ENCODE assay signal across 8 mouse cellular contexts in the genomic region with DNA sequence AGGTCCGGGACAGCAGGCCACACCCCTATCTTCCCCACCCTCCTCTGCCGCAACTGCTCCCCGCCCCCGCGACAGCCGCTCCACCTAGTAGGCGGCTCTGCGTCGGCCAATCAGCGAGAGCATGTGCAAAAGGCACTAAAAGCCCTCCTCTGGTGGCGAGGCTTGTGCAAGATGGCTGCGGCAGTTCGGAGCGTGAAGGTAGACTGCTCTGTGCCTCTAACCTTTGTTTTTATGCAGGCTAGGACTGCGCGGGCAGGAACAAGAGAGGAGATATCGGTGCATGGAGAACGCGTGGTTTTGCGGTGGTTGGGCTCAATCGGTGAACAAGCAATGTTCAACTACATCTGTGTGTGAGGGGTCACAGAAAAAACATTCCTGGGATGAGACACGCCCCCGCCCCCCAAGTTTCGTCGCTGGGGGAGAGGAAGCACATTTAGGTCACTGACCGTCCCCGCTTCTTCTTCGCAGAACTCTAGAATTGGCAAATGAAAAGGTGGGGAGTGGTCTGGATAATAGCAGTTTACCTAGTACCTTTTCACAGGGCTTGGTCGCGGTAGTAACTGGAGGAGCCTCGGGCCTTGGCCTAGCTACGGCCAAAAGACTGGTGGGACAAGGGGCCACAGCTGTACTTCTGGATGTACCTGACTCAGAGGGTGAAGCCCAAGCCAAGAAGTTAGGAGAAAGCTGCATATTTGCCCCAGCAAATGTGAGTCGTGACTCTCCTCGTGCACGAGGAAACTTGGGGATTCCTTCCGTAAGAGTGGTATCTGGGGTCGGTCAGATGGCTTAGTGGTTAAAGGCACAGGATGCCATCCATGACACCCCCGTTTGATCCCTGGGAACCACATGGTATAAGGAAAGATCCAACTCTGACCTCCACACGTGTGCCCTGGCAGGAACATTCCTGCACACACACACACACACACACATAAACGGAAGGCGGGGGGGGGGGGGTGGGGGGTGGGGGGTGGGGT. TPM values are rescaled to one million over a fixed set of nuclear protein-coding genes. Genes with fewer than 3 reads are reported as not detected.
DNase-seq lines count a peak whose midpoint lies in the region; ATAC-seq and TF ChIP-seq lines count a peak whose summit lies in the region.

Gene Hsd17b10, plus strand, starts transcription at position 109 of the 974 bp plus-strand sequence.

- H3K4me2 ChIP-seq in hindbrain, embryonic 14.5 days (replicated peaks) = peak within 1 kb of the TSS; percentile 50

- in situ Hi-C loops in Patski (cut with MboI; ENCODE audit: low pct_unique_long_range_greater_than_20kb) = loop anchor here (25.0 kb wide), 2 partner anchors 335 to 490 kb away; partner anchors contain the start of genes Kantr, Phf8 and Tspyl2

- 22% methylated on average over 39 of the region's 41 CpGs for WGBS in hindbrain, embryonic 14.5 days

- peaks cover 5% of the 10 kb centered on the region; the same call in 1 of the 2 replicates for H3K36me3 ChIP-seq in hindbrain, embryonic 14.5 days (replicated peaks; ENCODE audit: control insufficient read depth, insufficient read depth)

- DNase-seq in Patski (ENCODE audit: low read depth, low spot score) = no peak
- peak; percentile 79 to 81 for DNase-seq in cerebellum, postnatal 14 days
- DNase-seq in frontal cortex, postnatal 25 days (ENCODE audit: low spot score in 2 of 2) = peak; percentile 42 to 57
- DNase-seq in hindbrain, embryonic 14.5 days (ENCODE audit: low spot score) = peak; percentile 73
- peak; percentile 59 for DNase-seq in left cerebral cortex, adult 11 months (ENCODE audit: low spot score)
- peak; percentile 86 to 92 for DNase-seq in lung, postnatal 4 days
- DNase-seq in retina, postnatal 7 days (ENCODE audit: low read depth, low spot score) = peak; percentile 42
- DNase-seq in urinary bladder, adult 2 months (ENCODE audit: low spot score) = peak; percentile 55

- H3K9me3 ChIP-seq in hindbrain, embryonic 14.5 days (ENCODE audit: control insufficient read depth, low read length) = no peaks in the 10 kb centered on the region

- CTCF ChIA-PET in Patski (lab: Charles Lee) = interaction anchor here (0.8 kb wide), 1 partner anchor 12 kb away, joined by 4 read pairs; no protein-coding TSS in a partner anchor

- H3K4me3 ChIP-seq in hindbrain, embryonic 14.5 days (replicated peaks; ENCODE audit: low read length) = peak within 1 kb of the TSS; percentile 46

- ATAC-seq in Patski = peak; percentile 96
- ATAC-seq in hindbrain, embryonic 14.5 days (ENCODE audit: low FRiP score) = peak; percentile 96

- TF ChIP-seq CTCF in Patski (IDR thresholded peaks at IDR 0.05) = no peak

- POLR2A ChIA-PET in Patski (lab: Charles Lee) = no interaction called here

- H3K4me1 ChIP-seq in hindbrain, embryonic 14.5 days (replicated peaks; ENCODE audit: control insufficient read depth, insufficient read depth, low read length) = no peaks in the 10 kb centered on the region

- H3K9ac ChIP-seq in hindbrain, embryonic 14.5 days = peak within 1 kb of the TSS; percentile 55

- H3K27ac ChIP-seq in hindbrain, embryonic 14.5 days = peak within 1 kb of the TSS; percentile 39; the same call in 1 of the 2 replicates

- peaks cover 17% of the 10 kb centered on the region for H3K27me3 ChIP-seq in Patski
- peaks cover 55% of the 10 kb centered on the region for H3K27me3 ChIP-seq in hindbrain, embryonic 14.5 days (ENCODE audit: control insufficient read depth, insufficient read depth, low read length)

RNA-seq across cellular contexts. Expression of gene Hsd17b10, which starts in this region (rescaled TPM):
- polyA plus RNA-seq in Patski (2021) = 155 TPM
- polyA plus RNA-seq in hindbrain, embryonic 14.5 days (2014; fragmentation: Nextera tagmentation; extraction: Ambion mirVana) = 116 and 117 TPM in 2 replicates
- polyA plus RNA-seq in urinary bladder, adult 2 months (2012; rRNA removed) = 61.2 and 72.5 TPM in 2 replicates
